Mouse (Mus musculus): ENCODE results near the gene Sync. TPM values are rescaled to one million over a fixed set of nuclear protein-coding genes. Genes with fewer than 3 reads are reported as not detected.

Sync gene
- total RNA-seq, 2 experiments from 2014 or later = 63.6 to 64.4 TPM

- DNase-seq = no peak
Observed at GRCm38 (mm10) chr4:129304306-129304705, 16.9 kb downstream of the Sync start.

- DNase-seq = no peak
Observed at GRCm38 (mm10) chr4:129307936-129308335, 20.5 kb downstream of the Sync start.

- no peak for DNase-seq
Observed at GRCm38 (mm10) chr4:129313886-129314285, 26.5 kb downstream of the Sync start.

- DNase-seq = no peak
Observed at GRCm38 (mm10) chr4:129320876-129321275, 33.5 kb downstream of the Sync start.

GRCm38 (mm10) chr4:129322042-129322441 lies 34.6 kb downstream of the Sync start:
- DNase-seq = no peak

GRCm38 (mm10) chr4:129323491-129323890 lies 36.1 kb downstream of the Sync start:
- DNase-seq = no peak

- DNase-seq = no peak
Observed at GRCm38 (mm10) chr4:129324756-129325155, 37.3 kb downstream of the Sync start.

GRCm38 (mm10) chr4:129326191-129326590 lies 38.8 kb downstream of the Sync start:
- DNase-seq = no peak

- DNase-seq = no peak
Observed at GRCm38 (mm10) chr4:129332846-129333245, 45.4 kb downstream of the Sync start.

- peak; percentile 68 for DNase-seq
Observed at GRCm38 (mm10) chr4:129334677-129335215, 47.3 kb downstream of the Sync start.

- peak; percentile 96 for DNase-seq
Observed at GRCm38 (mm10) chr4:129335216-129336074, 48.0 kb downstream of the Sync start, which contains the start of the genes Rbbp4 and Zbtb8os. Rbbp4 (minus strand) TSS chr4:129335370. Zbtb8os (plus strand) TSS chr4:129335695.

- no peak for DNase-seq
Observed at GRCm38 (mm10) chr4:129336291-129336690, 48.9 kb downstream of the Sync start.

GRCm38 (mm10) chr4:129339743-129340142 lies 52.3 kb downstream of the Sync start:
- DNase-seq = no peak

- no peak for DNase-seq
Observed at GRCm38 (mm10) chr4:129341888-129342287, 54.5 kb downstream of the Sync start.

- no peak for DNase-seq
Observed at GRCm38 (mm10) chr4:129342705-129343104, 55.3 kb downstream of the Sync start.

GRCm38 (mm10) chr4:129346481-129347154 lies 59.2 kb downstream of the Sync start:
- DNase-seq = no peak

- DNase-seq = peak; percentile 88
Observed at GRCm38 (mm10) chr4:129350644-129351043, 63.2 kb downstream of the Sync start.

- DNase-seq = no peak
Observed at GRCm38 (mm10) chr4:129351111-129351510, 63.7 kb downstream of the Sync start.

GRCm38 (mm10) chr4:129353176-129353575 lies 65.8 kb downstream of the Sync start:
- no peak for DNase-seq

GRCm38 (mm10) chr4:129354236-129354635 lies 66.8 kb downstream of the Sync start:
- DNase-seq = no peak

- no peak for DNase-seq
Observed at GRCm38 (mm10) chr4:129357613-129358163, 70.3 kb downstream of the Sync start.

All from gastrocnemius, postnatal 10 days (tissue).